Mouse (Mus musculus): Measurements from ENCODE around the gene Slc36a2. TPM values are rescaled to one million over a fixed set of nuclear protein-coding genes. Genes with fewer than 3 reads are reported as not detected.
A peak's percentile ranks its signal among the peaks of the same experiment; 100 is the strongest.

Slc36a2 gene
- polyA plus RNA-seq, 1 experiment = 0.56 TPM

- no peak for TF ChIP-seq CTCF (IDR thresholded peaks at IDR 0.05; ENCODE audit: control insufficient read depth, insufficient read depth, insufficient replicate concordance, low read depth, low read length)
- no peak for TF ChIP-seq POLR2A (IDR thresholded peaks at IDR 0.05; ENCODE audit: control insufficient read depth, low read depth, low read length)
- H3K27me3 ChIP-seq (ENCODE audit: control insufficient read depth, insufficient read depth, low read length) = no peaks in the 10 kb centered on the region
- H3K36me3 ChIP-seq (ENCODE audit: control insufficient read depth, insufficient read depth, low read length) = no peaks in the 10 kb centered on the region
- peak overlapping the region; percentile 41 for H3K4me3 ChIP-seq (ENCODE audit: control insufficient read depth, low read depth, low read length)
- H3K27ac ChIP-seq (ENCODE audit: control insufficient read depth, insufficient read depth, low read depth, low read length) = no peak overlapping the region
- H3K4me1 ChIP-seq (ENCODE audit: control insufficient read depth, insufficient read depth, low read length) = peaks cover 2% of the 10 kb centered on the region; the same call in 1 of the 2 replicates
These were observed 36.4 kb downstream of the Slc36a2 start for GRCm38 (mm10) chr11:55148461-55148860.

GRCm38 (mm10) chr11:55147423-55147822 is 37.5 kb downstream of the Slc36a2 start:
- TF ChIP-seq POLR2A (IDR thresholded peaks at IDR 0.05; ENCODE audit: control insufficient read depth, low read depth, low read length) (no peak), CTCF (IDR thresholded peaks at IDR 0.05; ENCODE audit: control insufficient read depth, insufficient read depth, insufficient replicate concordance, low read depth, low read length) (no peak)
- Histone ChIP-seq H3K27ac (ENCODE audit: control insufficient read depth, insufficient read depth, low read depth, low read length) (no peak overlapping the region), H3K4me3 (ENCODE audit: control insufficient read depth, low read depth, low read length) (peak overlapping the region; percentile 41; the same call in 1 of the 2 replicates), H3K36me3 (ENCODE audit: control insufficient read depth, insufficient read depth, low read length) (no peaks in the 10 kb centered on the region), H3K27me3 (ENCODE audit: control insufficient read depth, insufficient read depth, low read length) (no peaks in the 10 kb centered on the region), H3K4me1 (ENCODE audit: control insufficient read depth, insufficient read depth, low read length) (peaks cover 2% of the 10 kb centered on the region; the same call in 1 of the 2 replicates)

GRCm38 (mm10) chr11:55146855-55147254 is 38.0 kb downstream of the Slc36a2 start:
- H3K27ac ChIP-seq (ENCODE audit: control insufficient read depth, insufficient read depth, low read depth, low read length) = no peak overlapping the region
- TF ChIP-seq CTCF (IDR thresholded peaks at IDR 0.05; ENCODE audit: control insufficient read depth, insufficient read depth, insufficient replicate concordance, low read depth, low read length) = no peak
- TF ChIP-seq POLR2A (IDR thresholded peaks at IDR 0.05; ENCODE audit: control insufficient read depth, low read depth, low read length) = no peak
- H3K36me3 ChIP-seq (ENCODE audit: control insufficient read depth, insufficient read depth, low read length) = no peaks in the 10 kb centered on the region
- H3K4me1 ChIP-seq (ENCODE audit: control insufficient read depth, insufficient read depth, low read length) = peaks cover 2% of the 10 kb centered on the region; the same call in 1 of the 2 replicates
- no peak overlapping the region for H3K4me3 ChIP-seq (ENCODE audit: control insufficient read depth, low read depth, low read length)
- H3K27me3 ChIP-seq (ENCODE audit: control insufficient read depth, insufficient read depth, low read length) = no peaks in the 10 kb centered on the region

GRCm38 (mm10) chr11:55144011-55144410 is 40.9 kb downstream of the Slc36a2 start:
- H3K4me3 ChIP-seq (ENCODE audit: control insufficient read depth, low read depth, low read length) = no peak overlapping the region
- no peaks in the 10 kb centered on the region for H3K27me3 ChIP-seq (ENCODE audit: control insufficient read depth, insufficient read depth, low read length)
- no peaks in the 10 kb centered on the region for H3K36me3 ChIP-seq (ENCODE audit: control insufficient read depth, insufficient read depth, low read length)
- H3K27ac ChIP-seq (ENCODE audit: control insufficient read depth, insufficient read depth, low read depth, low read length) = no peak overlapping the region
- no peak for TF ChIP-seq POLR2A (IDR thresholded peaks at IDR 0.05; ENCODE audit: control insufficient read depth, low read depth, low read length)
- TF ChIP-seq CTCF (IDR thresholded peaks at IDR 0.05; ENCODE audit: control insufficient read depth, insufficient read depth, insufficient replicate concordance, low read depth, low read length) = no peak
- no peaks in the 10 kb centered on the region for H3K4me1 ChIP-seq (ENCODE audit: control insufficient read depth, insufficient read depth, low read length)

DNA sequence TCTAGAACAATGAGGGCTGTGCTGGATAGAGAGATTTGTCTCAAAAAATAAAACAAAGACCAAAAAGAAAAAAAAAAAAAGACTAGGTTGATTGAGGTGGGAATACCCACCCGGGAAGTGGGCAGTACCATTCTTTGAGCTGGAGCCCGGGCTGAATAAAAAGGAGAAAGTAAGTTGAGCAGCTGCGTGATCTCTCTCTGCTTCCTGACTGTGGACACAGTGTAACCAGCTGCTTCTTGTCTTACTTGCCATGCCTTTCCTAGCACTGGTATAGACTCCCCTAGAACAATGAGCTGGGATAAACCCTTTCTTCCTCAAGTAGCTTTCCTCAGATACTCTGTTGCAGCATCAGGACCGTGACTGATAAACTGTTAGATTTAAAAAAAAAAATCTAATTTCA is 43.4 kb downstream of the Slc36a2 start:
- no peak for TF ChIP-seq CTCF (IDR thresholded peaks at IDR 0.05; ENCODE audit: control insufficient read depth, insufficient read depth, insufficient replicate concordance, low read depth, low read length)
- TF ChIP-seq POLR2A (IDR thresholded peaks at IDR 0.05; ENCODE audit: control insufficient read depth, low read depth, low read length) = no peak
- no peak overlapping the region for H3K27ac ChIP-seq (ENCODE audit: control insufficient read depth, insufficient read depth, low read depth, low read length)
- no peaks in the 10 kb centered on the region for H3K36me3 ChIP-seq (ENCODE audit: control insufficient read depth, insufficient read depth, low read length)
- no peak overlapping the region for H3K4me3 ChIP-seq (ENCODE audit: control insufficient read depth, low read depth, low read length)
- no peaks in the 10 kb centered on the region for H3K4me1 ChIP-seq (ENCODE audit: control insufficient read depth, insufficient read depth, low read length)
- no peaks in the 10 kb centered on the region for H3K27me3 ChIP-seq (ENCODE audit: control insufficient read depth, insufficient read depth, low read length)

DNA sequence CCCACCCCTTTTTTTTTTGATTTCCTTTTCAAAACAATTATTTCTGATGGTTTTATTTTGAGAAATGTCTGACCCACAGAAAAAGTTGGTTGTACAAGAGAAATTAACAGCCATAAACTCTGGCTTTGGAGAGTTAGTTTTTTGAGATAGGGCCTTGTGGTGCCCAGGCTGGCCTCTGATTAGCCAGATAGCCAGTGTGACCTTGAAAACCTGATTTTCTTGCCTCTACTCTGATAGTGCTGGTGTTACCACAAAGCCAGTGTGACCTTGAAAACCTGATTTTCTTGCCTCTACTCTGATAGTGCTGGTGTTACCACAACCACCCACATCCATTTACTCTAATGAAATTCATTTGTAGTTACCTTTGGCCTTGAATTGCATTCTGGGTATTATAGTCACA is 47.2 kb downstream of the Slc36a2 start:
- Histone ChIP-seq H3K27ac (ENCODE audit: control insufficient read depth, insufficient read depth, low read depth, low read length) (no peak overlapping the region), H3K4me1 (ENCODE audit: control insufficient read depth, insufficient read depth, low read length) (no peaks in the 10 kb centered on the region), H3K4me3 (ENCODE audit: control insufficient read depth, low read depth, low read length) (no peak overlapping the region), H3K27me3 (ENCODE audit: control insufficient read depth, insufficient read depth, low read length) (no peaks in the 10 kb centered on the region), H3K36me3 (ENCODE audit: control insufficient read depth, insufficient read depth, low read length) (no peaks in the 10 kb centered on the region)
- TF ChIP-seq CTCF (IDR thresholded peaks at IDR 0.05; ENCODE audit: control insufficient read depth, insufficient read depth, insufficient replicate concordance, low read depth, low read length) (no peak), POLR2A (IDR thresholded peaks at IDR 0.05; ENCODE audit: control insufficient read depth, low read depth, low read length) (no peak)

GRCm38 (mm10) chr11:55136770-55137547 is 47.9 kb downstream of the Slc36a2 start:
- TF ChIP-seq CTCF (IDR thresholded peaks at IDR 0.05; ENCODE audit: control insufficient read depth, insufficient read depth, insufficient replicate concordance, low read depth, low read length) (no peak), POLR2A (IDR thresholded peaks at IDR 0.05; ENCODE audit: control insufficient read depth, low read depth, low read length) (no peak)
- H3K27me3 ChIP-seq (ENCODE audit: control insufficient read depth, insufficient read depth, low read length) = no peaks in the 10 kb centered on the region
- H3K36me3 ChIP-seq (ENCODE audit: control insufficient read depth, insufficient read depth, low read length) = no peaks in the 10 kb centered on the region
- H3K4me3 ChIP-seq (ENCODE audit: control insufficient read depth, low read depth, low read length) = no peak overlapping the region
- H3K27ac ChIP-seq (ENCODE audit: control insufficient read depth, insufficient read depth, low read depth, low read length) = no peak overlapping the region
- no peaks in the 10 kb centered on the region for H3K4me1 ChIP-seq (ENCODE audit: control insufficient read depth, insufficient read depth, low read length)
